Mouse (Mus musculus) liver, embryonic 11.5 days (tissue): ENCODE data around the gene Myo10. TPM values are rescaled to one million over a fixed set of nuclear protein-coding genes. Genes with fewer than 3 reads are reported as not detected.
"Not testable (repeated sequence)": the region's sequence is repeated elsewhere in the genome, so short reads cannot be mapped to it uniquely, and the experiment has no call there.

ENCODE experiments used
- ATAC-seq: fragments of 200-750 bp; cut with Nextera tagmentation; replicated peaks from 2 replicates; pipeline ENCODE4 v1.8.0; 2017; ENCODE audit warnings: moderate number of reproducible peaks, mild to moderate bottlenecking, moderate TSS enrichment, moderate library complexity; ENCODE audit not compliant: low FRiP score
- DNase-seq: peaks from one replicate; pipeline ENCODE4 v3.0.0-alpha.2; 2017; ENCODE audit warnings: low spot score
- H3K27ac ChIP-seq: fragments of 300-500 bp; sonication (generic); 2 replicates; pipeline ENCODE4 v1.5.1; 2014; ENCODE audit warnings: mild to moderate bottlenecking, low read depth, low read length, control low read depth
- H3K27me3 ChIP-seq: fragments of 300-500 bp; sonication (generic); replicated peaks from 2 replicates; pipeline ENCODE4 v1.6.1; 2014; ENCODE audit warnings: low read length, mixed read lengths; ENCODE audit not compliant: control insufficient read depth, insufficient read depth
- H3K36me3 ChIP-seq: fragments of 300-500 bp; sonication (generic); 2 replicates; pipeline ENCODE4 v1.6.1; 2014; ENCODE audit warnings: mild to moderate bottlenecking, low read length, moderate library complexity, mixed read lengths; ENCODE audit not compliant: control insufficient read depth, insufficient read depth
- H3K4me1 ChIP-seq: fragments of 300-500 bp; sonication (generic); replicated peaks from 2 replicates; pipeline ENCODE4 v1.6.1; 2014; ENCODE audit warnings: low read length, mixed read lengths; ENCODE audit not compliant: control insufficient read depth, insufficient read depth
- H3K4me2 ChIP-seq: fragments of 300-500 bp; sonication (generic); 2 replicates; pipeline ENCODE4 v1.6.1; 2014; ENCODE audit warnings: mild to moderate bottlenecking, control low read depth, moderate library complexity
- H3K4me3 ChIP-seq: fragments of 300-500 bp; sonication (generic); 2 replicates; pipeline ENCODE4 v1.5.1; 2014; ENCODE audit warnings: low read depth, low read length, control low read depth
- H3K9ac ChIP-seq: fragments of 300-500 bp; sonication (generic); 2 replicates; pipeline ENCODE4 v1.6.1; 2014; ENCODE audit warnings: low read depth, low read length, control low read depth
- H3K9me3 ChIP-seq: fragments of 300-500 bp; sonication (generic); 2 replicates; pipeline ENCODE4 v1.6.1; 2016; ENCODE audit warnings: low read length, inconsistent platforms, mixed read lengths; ENCODE audit not compliant: control insufficient read depth
- WGBS: fragments of 180-500 bp; shearing (Covaris S2); extraction: QIAGEN DNeasy Blood & Tissue Kit; methylation state at CpG from one replicate; pipeline ENCODE4 v1.1.7; 2014; 5-methylcytosine and 5-hydroxymethylcytosine counted together
- polyA plus RNA-seq: library from polyadenylated mRNA; unstranded; fragments of >200 nt; fragmentation: Nextera tagmentation; extraction: Ambion mirVana; gene quantifications from 2 replicates; pipeline ENCODE4 v1.2.1, GENCODE M21; 2014

The Myo10 gene
- polyA plus RNA-seq, 1 experiment from 2014 or later: 16.3 TPM

GRCm38 (mm10) chr15:25710876-25711275 lies 88.6 kb downstream of the Myo10 start:
- Histone ChIP-seq H3K4me3 (no peak overlapping the region), H3K27me3 (no peaks in the 10 kb centered on the region), H3K9ac (no peak overlapping the region), H3K27ac (no peak overlapping the region), H3K36me3 (no peaks in the 10 kb centered on the region), H3K4me1 (peaks cover 6% of the 10 kb centered on the region; the same call in 1 of the 2 replicates), H3K4me2 (no peak overlapping the region), H3K9me3 (no peaks in the 10 kb centered on the region)
- DNase-seq (no peak), ATAC-seq (no peak)
- 95% methylated on average over 10 of the region's 10 CpGs for WGBS

- no peak overlapping the region for H3K27ac ChIP-seq
- ATAC-seq (no peak), DNase-seq (no peak)
- H3K36me3 ChIP-seq: no peaks in the 10 kb centered on the region
- H3K4me2 ChIP-seq: no peak overlapping the region
- no peaks in the 10 kb centered on the region for H3K27me3 ChIP-seq
- H3K4me3 ChIP-seq: no peak overlapping the region
- H3K4me1 ChIP-seq: peaks cover 7% of the 10 kb centered on the region; the same call in 1 of the 2 replicates
- H3K9me3 ChIP-seq: no peaks in the 10 kb centered on the region
- 78% methylated on average over 4 of the region's 4 CpGs for WGBS
- no peak overlapping the region for H3K9ac ChIP-seq
These were observed 90.6 kb downstream of the Myo10 start for GRCm38 (mm10) chr15:25712877-25713276.

- H3K4me3 ChIP-seq: no peak overlapping the region
- no peaks in the 10 kb centered on the region for H3K27me3 ChIP-seq
- no peaks in the 10 kb centered on the region for H3K36me3 ChIP-seq
- no peak overlapping the region for H3K27ac ChIP-seq
- DNase-seq (no peak), ATAC-seq (no peak)
- H3K9me3 ChIP-seq: no peaks in the 10 kb centered on the region
- no peak overlapping the region for H3K4me2 ChIP-seq
- no peak overlapping the region for H3K9ac ChIP-seq
- H3K4me1 ChIP-seq: peaks cover 7% of the 10 kb centered on the region; the same call in 1 of the 2 replicates
- 80% methylated on average over 38 of the region's 38 CpGs for WGBS
These were observed 91.4 kb downstream of the Myo10 start for GRCm38 (mm10) chr15:25713587-25714361.

GRCm38 (mm10) chr15:25715218-25715995 lies 93.1 kb downstream of the Myo10 start:
- no peak overlapping the region for H3K4me2 ChIP-seq
- DNase-seq (no peak), ATAC-seq (0 out of 2 replicates have a peak, but pooled peaks have one; percentile 18)
- no peak overlapping the region for H3K27ac ChIP-seq
- H3K9me3 ChIP-seq: no peaks in the 10 kb centered on the region
- H3K4me1 ChIP-seq: peaks cover 7% of the 10 kb centered on the region; the same call in 1 of the 2 replicates
- 75% methylated on average over 10 of the region's 10 CpGs for WGBS
- no peak overlapping the region for H3K9ac ChIP-seq
- no peak overlapping the region for H3K4me3 ChIP-seq
- no peaks in the 10 kb centered on the region for H3K27me3 ChIP-seq
- H3K36me3 ChIP-seq: no peaks in the 10 kb centered on the region

- ATAC-seq (0 out of 2 replicates have a peak, but pooled peaks have one; percentile 20), DNase-seq (no peak)
- Histone ChIP-seq H3K4me2 (no peak overlapping the region), H3K4me1 (peaks cover 7% of the 10 kb centered on the region; the same call in 1 of the 2 replicates), H3K9me3 (no peaks in the 10 kb centered on the region), H3K27me3 (no peaks in the 10 kb centered on the region), H3K27ac (no peak overlapping the region), H3K9ac (no peak overlapping the region), H3K36me3 (no peaks in the 10 kb centered on the region), H3K4me3 (no peak overlapping the region)
- 81% methylated on average over 11 of the region's 11 CpGs for WGBS
These were observed 93.7 kb downstream of the Myo10 start for GRCm38 (mm10) chr15:25715996-25716395.

GRCm38 (mm10) chr15:25717006-25717405 lies 94.7 kb downstream of the Myo10 start:
- no peak overlapping the region for H3K9ac ChIP-seq
- H3K4me3 ChIP-seq: no peak overlapping the region
- ATAC-seq (no peak), DNase-seq (no peak)
- peaks cover 7% of the 10 kb centered on the region; the same call in 1 of the 2 replicates for H3K4me1 ChIP-seq
- H3K36me3 ChIP-seq: no peaks in the 10 kb centered on the region
- no peaks in the 10 kb centered on the region for H3K9me3 ChIP-seq
- WGBS: 33% methylated on average over 3 of the region's 3 CpGs
- H3K4me2 ChIP-seq: no peak overlapping the region
- no peaks in the 10 kb centered on the region for H3K27me3 ChIP-seq
- no peak overlapping the region for H3K27ac ChIP-seq

GRCm38 (mm10) chr15:25718104-25718503 lies 95.8 kb downstream of the Myo10 start:
- not testable (repeated sequence) for H3K4me2 ChIP-seq, DNase-seq, H3K9ac ChIP-seq, ATAC-seq, H3K9me3 ChIP-seq, H3K27me3 ChIP-seq, H3K36me3 ChIP-seq, H3K27ac ChIP-seq, H3K4me1 ChIP-seq, H3K4me3 ChIP-seq
- WGBS: 93% methylated on average over 1 of the region's 4 CpGs

GRCm38 (mm10) chr15:25719270-25719669 lies 96.9 kb downstream of the Myo10 start:
- Histone ChIP-seq H3K9me3 (no peaks in the 10 kb centered on the region), H3K36me3 (no peaks in the 10 kb centered on the region), H3K27me3 (no peaks in the 10 kb centered on the region), H3K4me2 (no peak overlapping the region), H3K4me3 (no peak overlapping the region), H3K4me1 (peaks cover 7% of the 10 kb centered on the region; the same call in 1 of the 2 replicates), H3K27ac (no peak overlapping the region), H3K9ac (no peak overlapping the region)
- ATAC-seq (no peak), DNase-seq (no peak)
- 91% methylated on average over 8 of the region's 8 CpGs for WGBS
